Mouse (Mus musculus) intestine, embryonic 14.5 days (tissue): ENCODE measurements around the gene Ephx1. TPM values are rescaled to one million over a fixed set of nuclear protein-coding genes. Genes with fewer than 3 reads are reported as not detected.

Experiments
- ATAC-seq: fragments of 200-750 bp; cut with Nextera tagmentation; replicated peaks from 2 replicates; pipeline ENCODE4 v1.8.0; 2017; ENCODE audit warnings: low read depth, moderate number of reproducible peaks, moderate TSS enrichment, moderate library complexity; ENCODE audit not compliant: low FRiP score, low TSS enrichment
- DNase-seq: peaks from one replicate; pipeline ENCODE4 v3.0.0-alpha.2; 2018; ENCODE audit warnings: low spot score
- H3K27ac ChIP-seq: fragments of 300-500 bp; sonication (generic); 2 replicates; pipeline ENCODE4 v1.5.1; 2014; ENCODE audit warnings: low read depth, mild to moderate bottlenecking, control low read depth
- H3K27me3 ChIP-seq: fragments of 300-500 bp; sonication (generic); replicated peaks from 2 replicates; pipeline ENCODE4 v1.6.1; 2014; ENCODE audit warnings: low read length, control low read depth; ENCODE audit not compliant: control insufficient read depth, insufficient read depth
- H3K36me3 ChIP-seq: fragments of 300-500 bp; sonication (generic); 2 replicates; pipeline ENCODE4 v1.6.1; 2014; ENCODE audit warnings: low read length, control low read depth; ENCODE audit not compliant: control insufficient read depth, insufficient read depth
- H3K4me1 ChIP-seq: fragments of 300-500 bp; sonication (generic); replicated peaks from 2 replicates; pipeline ENCODE4 v1.6.1; 2014; ENCODE audit warnings: low read length, control low read depth, mixed read lengths; ENCODE audit not compliant: control insufficient read depth, insufficient read depth
- H3K4me2 ChIP-seq: fragments of 300-500 bp; sonication (generic); 2 replicates; pipeline ENCODE4 v1.6.1; 2014; ENCODE audit warnings: low read length
- H3K4me3 ChIP-seq: fragments of 300-500 bp; sonication (generic); 2 replicates; pipeline ENCODE4 v1.5.1; 2014; ENCODE audit warnings: low read depth, low read length, control low read depth, mixed read lengths
- H3K9ac ChIP-seq: fragments of 300-500 bp; sonication (generic); 2 replicates; pipeline ENCODE4 v1.6.1; 2014; ENCODE audit warnings: mild to moderate bottlenecking, low read length
- H3K9me3 ChIP-seq: fragments of 300-500 bp; sonication (generic); 2 replicates; pipeline ENCODE4 v1.6.1; 2016; ENCODE audit warnings: low read length, control low read depth; ENCODE audit not compliant: control insufficient read depth
- WGBS: fragments of 180-500 bp; shearing (Covaris S2); extraction: QIAGEN DNeasy Blood & Tissue Kit; methylation state at CpG from one replicate; pipeline ENCODE4 v1.1.7; 2014; 5-methylcytosine and 5-hydroxymethylcytosine counted together
- polyA plus RNA-seq: library from polyadenylated mRNA; unstranded; fragments of >200 nt; fragmentation: Nextera tagmentation; extraction: Ambion mirVana; gene quantifications from 2 replicates; pipeline ENCODE4 v1.2.1, GENCODE M21; 2014

Gene Ephx1
- polyA plus RNA-seq, 1 experiment from 2014 or later = 1.9 TPM

GRCm38 (mm10) chr1:181010171-181010932, 10.4 kb downstream of the Ephx1 start:
- no peaks in the 10 kb centered on the region for H3K9me3 ChIP-seq
- H3K36me3 ChIP-seq = no peaks in the 10 kb centered on the region
- no peaks in the 10 kb centered on the region for H3K4me1 ChIP-seq
- WGBS = 51% methylated on average over 4 of the region's 4 CpGs
- no peak overlapping the region for H3K9ac ChIP-seq
- H3K4me2 ChIP-seq = no peak overlapping the region
- H3K27ac ChIP-seq = no peak overlapping the region
- no peak overlapping the region for H3K4me3 ChIP-seq
- ATAC-seq (no peak), DNase-seq (peak; percentile 46)
- H3K27me3 ChIP-seq = no peaks in the 10 kb centered on the region

GRCm38 (mm10) chr1:181009754-181010153, 10.9 kb downstream of the Ephx1 start:
- Histone ChIP-seq H3K4me1 (no peaks in the 10 kb centered on the region), H3K9me3 (no peaks in the 10 kb centered on the region), H3K9ac (no peak overlapping the region), H3K4me2 (no peak overlapping the region), H3K36me3 (no peaks in the 10 kb centered on the region), H3K27me3 (no peaks in the 10 kb centered on the region), H3K4me3 (no peak overlapping the region), H3K27ac (no peak overlapping the region)
- 56% methylated on average over 3 of the region's 3 CpGs for WGBS
- ATAC-seq = no peak
- DNase-seq = peak; percentile 47

- no peak for ATAC-seq
- no peaks in the 10 kb centered on the region for H3K27me3 ChIP-seq
- 76% methylated on average over 4 of the region's 4 CpGs for WGBS
- no peaks in the 10 kb centered on the region for H3K36me3 ChIP-seq
- H3K4me3 ChIP-seq = no peak overlapping the region
- no peak overlapping the region for H3K9ac ChIP-seq
- peak; percentile 9 for DNase-seq
- no peak overlapping the region for H3K27ac ChIP-seq
- no peaks in the 10 kb centered on the region for H3K4me1 ChIP-seq
- no peaks in the 10 kb centered on the region for H3K9me3 ChIP-seq
- H3K4me2 ChIP-seq = no peak overlapping the region
Observed at GRCm38 (mm10) chr1:181009011-181009590, 11.6 kb downstream of the Ephx1 start.

DNA sequence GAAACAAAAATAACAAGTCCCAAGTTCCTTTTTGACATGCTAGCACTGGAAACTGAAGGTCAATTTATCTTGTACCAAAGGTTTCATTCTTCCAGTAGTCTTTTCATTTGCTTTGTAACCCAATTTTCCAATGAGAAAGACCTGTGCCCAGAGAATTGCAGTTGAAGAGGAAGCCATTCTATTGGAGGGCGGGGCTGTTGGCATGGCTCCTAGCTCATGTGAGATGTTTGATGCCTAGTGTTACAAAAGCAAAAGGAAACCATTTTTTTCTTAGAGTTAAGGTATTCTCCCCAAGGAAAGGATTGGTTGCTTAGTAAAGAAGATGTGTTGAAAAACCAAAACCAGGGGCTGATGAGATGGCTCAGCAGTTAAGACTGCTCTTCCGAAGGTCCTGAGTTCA, 12.4 kb downstream of the Ephx1 start:
- ATAC-seq = no peak
- no peaks in the 10 kb centered on the region for H3K9me3 ChIP-seq
- no peak overlapping the region for H3K4me3 ChIP-seq
- H3K4me1 ChIP-seq = no peaks in the 10 kb centered on the region
- H3K36me3 ChIP-seq = no peaks in the 10 kb centered on the region
- H3K9ac ChIP-seq = no peak overlapping the region
- peak; percentile 21 for DNase-seq
- no peaks in the 10 kb centered on the region for H3K27me3 ChIP-seq
- no peak overlapping the region for H3K27ac ChIP-seq
- WGBS = 100% methylated on average over 2 of the region's 2 CpGs
- H3K4me2 ChIP-seq = no peak overlapping the region

DNA sequence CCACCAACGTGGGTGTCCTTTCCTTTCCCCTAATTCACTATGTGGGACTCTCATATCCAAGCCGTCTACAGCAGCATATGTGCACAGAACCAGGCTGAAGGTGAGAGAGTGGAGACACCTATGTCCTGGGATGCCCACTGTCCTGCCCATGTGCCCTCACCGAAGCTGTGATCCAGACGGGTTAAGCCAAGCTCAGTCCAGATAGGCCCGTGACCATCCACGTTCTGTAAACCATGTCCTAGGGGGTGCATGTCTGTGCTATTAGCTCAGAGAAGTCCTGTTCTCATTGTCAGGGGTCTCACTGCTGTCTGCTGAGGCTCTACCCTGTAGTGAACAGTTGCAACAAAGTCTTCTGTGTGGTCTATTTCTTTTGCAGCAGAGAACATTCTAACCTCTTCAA, 12.9 kb downstream of the Ephx1 start:
- 89% methylated on average over 6 of the region's 6 CpGs for WGBS
- no peak overlapping the region for H3K9ac ChIP-seq
- no peaks in the 10 kb centered on the region for H3K9me3 ChIP-seq
- no peaks in the 10 kb centered on the region for H3K27me3 ChIP-seq
- no peaks in the 10 kb centered on the region for H3K4me1 ChIP-seq
- no peak overlapping the region for H3K4me3 ChIP-seq
- ATAC-seq = no peak
- H3K36me3 ChIP-seq = no peaks in the 10 kb centered on the region
- no peak overlapping the region for H3K27ac ChIP-seq
- DNase-seq = peak; percentile 4
- H3K4me2 ChIP-seq = no peak overlapping the region

DNA sequence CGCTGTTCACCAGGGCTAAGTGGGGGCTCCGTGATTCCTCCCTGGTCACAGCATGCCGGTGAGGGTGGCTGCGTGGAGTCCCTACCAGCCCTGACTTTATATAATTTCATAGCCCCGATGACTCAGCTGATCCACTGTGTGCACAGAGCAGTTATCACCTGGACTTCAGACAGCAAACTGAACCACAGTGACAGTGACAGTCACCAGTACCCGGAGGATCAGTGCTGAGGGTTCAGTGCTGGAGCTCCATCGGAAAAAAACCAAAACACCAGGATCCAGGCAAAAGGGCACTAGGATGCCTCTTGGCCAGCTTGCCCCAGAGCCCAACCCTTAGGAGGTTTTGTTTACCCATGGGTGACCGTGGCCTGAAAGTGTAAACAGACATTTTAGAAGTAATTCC, 15.4 kb downstream of the Ephx1 start:
- Histone ChIP-seq H3K4me1 (peaks cover 4% of the 10 kb centered on the region), H3K36me3 (no peaks in the 10 kb centered on the region), H3K4me2 (no peak overlapping the region), H3K4me3 (no peak overlapping the region), H3K27me3 (no peaks in the 10 kb centered on the region), H3K9me3 (no peaks in the 10 kb centered on the region), H3K27ac (no peak overlapping the region), H3K9ac (no peak overlapping the region)
- 65% methylated on average over 8 of the region's 8 CpGs for WGBS
- no peak for ATAC-seq
- DNase-seq = no peak

DNA sequence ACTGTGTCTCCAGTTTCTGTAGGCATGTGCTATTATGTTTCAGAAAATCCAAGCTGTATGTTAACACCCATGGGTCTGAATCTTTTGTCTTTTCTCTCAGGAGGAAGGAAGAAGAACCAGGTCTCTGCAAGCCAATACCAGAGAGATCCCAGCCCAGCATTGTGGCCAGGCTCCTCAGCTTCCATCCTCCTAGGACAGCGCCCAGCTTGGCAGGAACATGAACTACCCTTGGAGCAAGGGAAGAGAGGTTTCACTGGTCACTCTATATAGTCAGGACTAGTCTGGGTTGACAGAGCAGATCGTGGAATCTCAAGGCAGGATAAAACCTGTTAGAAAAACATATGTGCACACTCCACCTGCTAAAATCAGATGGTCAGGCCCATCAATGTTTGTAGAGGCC, 16.9 kb downstream of the Ephx1 start:
- no peak for ATAC-seq
- Histone ChIP-seq H3K9me3 (no peaks in the 10 kb centered on the region), H3K27ac (no peak overlapping the region), H3K9ac (no peak overlapping the region), H3K27me3 (no peaks in the 10 kb centered on the region), H3K4me1 (peaks cover 9% of the 10 kb centered on the region), H3K4me2 (no peak overlapping the region), H3K36me3 (no peaks in the 10 kb centered on the region), H3K4me3 (no peak overlapping the region)
- WGBS = 87% methylated on average over 2 of the region's 2 CpGs
- DNase-seq = no peak

DNA sequence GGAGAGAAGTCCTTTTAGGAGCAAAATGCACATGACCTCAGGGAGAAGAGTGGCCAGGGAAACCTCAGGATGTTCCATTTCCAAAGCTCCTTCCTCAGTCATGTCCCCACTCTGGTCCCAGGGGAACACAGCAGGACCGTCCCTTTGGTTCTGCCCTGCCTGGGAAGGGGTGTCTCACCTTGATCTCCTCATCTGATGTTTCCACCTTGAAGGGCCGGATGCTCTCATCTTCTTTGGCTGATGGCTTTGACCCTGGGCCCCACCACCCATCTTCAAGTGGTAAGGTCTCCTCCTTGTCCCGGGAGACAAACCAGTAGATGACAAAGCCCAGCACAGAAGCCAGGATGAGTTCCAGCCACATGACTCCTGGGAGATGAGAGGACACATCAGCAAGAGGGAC, 19.1 kb downstream of the Ephx1 start:
- WGBS = 93% methylated on average over 3 of the region's 3 CpGs
- no peak for DNase-seq
- Histone ChIP-seq H3K4me3 (no peak overlapping the region), H3K9me3 (no peaks in the 10 kb centered on the region), H3K27ac (no peak overlapping the region), H3K36me3 (no peaks in the 10 kb centered on the region), H3K4me1 (peaks cover 9% of the 10 kb centered on the region), H3K9ac (no peak overlapping the region), H3K4me2 (no peak overlapping the region), H3K27me3 (no peaks in the 10 kb centered on the region)
- no peak for ATAC-seq

GRCm38 (mm10) chr1:181001217-181001616, 19.5 kb downstream of the Ephx1 start:
- WGBS = 84% methylated on average over 3 of the region's 3 CpGs
- H3K36me3 ChIP-seq = no peaks in the 10 kb centered on the region
- DNase-seq (no peak), ATAC-seq (0 out of 2 replicates have a peak, but pooled peaks have one; percentile 8)
- H3K9me3 ChIP-seq = no peaks in the 10 kb centered on the region
- H3K27me3 ChIP-seq = no peaks in the 10 kb centered on the region
- H3K27ac ChIP-seq = no peak overlapping the region
- H3K9ac ChIP-seq = no peak overlapping the region
- no peak overlapping the region for H3K4me2 ChIP-seq
- H3K4me1 ChIP-seq = peaks cover 9% of the 10 kb centered on the region
- H3K4me3 ChIP-seq = no peak overlapping the region
